Mouse (Mus musculus) stomach, postnatal 0 days (tissue): ENCODE measurements at regions not wholly inside any gene's neighbourhood (a gene's known extent, or its start where the extent isn't known, plus 50 kb on each side); places are given as distances from the start of the nearest gene placed in this dataset.

ENCODE experiments used
- ATAC-seq: fragments of 200-750 bp; cut with Nextera tagmentation; 2 replicates; pipeline ENCODE4 v1.8.0; 2017; ENCODE audit not compliant: low FRiP score, low TSS enrichment
- DNase-seq: peaks from one replicate; pipeline ENCODE4 v3.0.0-alpha.2; 2016; ENCODE audit warnings: low spot score
- H3K27ac ChIP-seq: fragments of 300-500 bp; sonication (generic); replicated peaks from 2 replicates; pipeline ENCODE4 v1.5.1; 2014; ENCODE audit warnings: mild to moderate bottlenecking, control low read depth
- H3K27me3 ChIP-seq: fragments of 300-500 bp; sonication (generic); 2 replicates; pipeline ENCODE4 v1.6.1; 2014; ENCODE audit warnings: low read length; ENCODE audit not compliant: control insufficient read depth, insufficient read depth
- H3K36me3 ChIP-seq: fragments of 300-500 bp; sonication (generic); 2 replicates; pipeline ENCODE4 v1.6.1; 2014; ENCODE audit warnings: low read length, mixed read lengths; ENCODE audit not compliant: control insufficient read depth, insufficient read depth
- H3K4me1 ChIP-seq: fragments of 300-500 bp; sonication (generic); replicated peaks from 2 replicates; pipeline ENCODE4 v1.6.1; 2014; ENCODE audit warnings: antibody characterized with exemption; ENCODE audit not compliant: control insufficient read depth, insufficient read depth
- H3K4me2 ChIP-seq: fragments of 300-500 bp; sonication (generic); replicated peaks from 2 replicates; pipeline ENCODE4 v1.6.1; 2014; ENCODE audit warnings: low read depth, mild to moderate bottlenecking, control low read depth, moderate library complexity
- H3K4me3 ChIP-seq: fragments of 300-500 bp; sonication (generic); 2 replicates; pipeline ENCODE4 v1.5.1; 2014; ENCODE audit warnings: low read depth, low read length, control low read depth
- H3K9ac ChIP-seq: fragments of 300-500 bp; sonication (generic); 2 replicates; pipeline ENCODE4 v1.6.1; 2014; ENCODE audit warnings: mild to moderate bottlenecking, low read length, control low read depth, mixed read lengths
- H3K9me3 ChIP-seq: fragments of 300-500 bp; sonication (generic); 2 replicates; pipeline ENCODE4 v1.6.1; 2016; ENCODE audit warnings: low read length; ENCODE audit not compliant: control insufficient read depth
- CTCF ChIP-seq: IDR thresholded peaks from 2 replicates; pipeline ENCODE4 v1.5.1; 2016; ENCODE audit warnings: antibody characterized with exemption, low read depth, mild to moderate bottlenecking, moderate library complexity
- EP300 ChIP-seq: optimal IDR thresholded peaks from 2 replicates; pipeline ENCODE3; 2016; ENCODE audit warnings: antibody characterized with exemption
- WGBS: fragments of 180-500 bp; shearing (Covaris S2); extraction: QIAGEN DNeasy Blood & Tissue Kit; methylation state at CpG from one replicate; pipeline ENCODE4 v1.1.7; 2014; 5-methylcytosine and 5-hydroxymethylcytosine counted together

DNA sequence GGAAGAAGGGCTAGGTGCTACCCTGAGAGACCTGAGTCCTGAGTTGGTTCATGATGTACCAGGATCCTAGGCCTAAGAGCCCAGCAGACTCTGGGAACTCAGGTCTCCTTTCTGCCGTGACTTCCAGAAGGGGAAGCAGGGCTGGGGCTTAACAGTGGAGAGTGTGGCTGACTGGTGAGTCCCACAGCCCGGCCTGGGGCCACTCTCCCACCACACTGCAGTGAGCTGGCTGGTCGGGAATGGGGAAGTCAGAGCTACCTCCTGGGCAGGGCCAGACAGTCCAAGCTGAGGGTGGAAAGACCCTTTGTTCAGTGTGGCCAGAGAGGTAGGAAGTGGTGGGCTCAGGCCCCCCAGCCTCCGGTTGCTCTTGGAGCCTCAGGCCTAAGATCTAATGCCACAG lies 61.6 kb upstream of the Runx3 start:
- WGBS, result 86% methylated on average over 4 of the region's 4 CpGs
- Histone ChIP-seq H3K9me3 (no peaks in the 10 kb centered on the region), H3K36me3 (no peaks in the 10 kb centered on the region), H3K4me1 (no peaks in the 10 kb centered on the region), H3K27me3 (no peaks in the 10 kb centered on the region), H3K9ac (no peak overlapping the region), H3K4me3 (no peak overlapping the region), H3K27ac (no peak overlapping the region), H3K4me2 (no peak overlapping the region)
- ATAC-seq, result no peak
- DNase-seq, result no peak
- no peak for TF ChIP-seq EP300
- no peak for TF ChIP-seq CTCF

DNA sequence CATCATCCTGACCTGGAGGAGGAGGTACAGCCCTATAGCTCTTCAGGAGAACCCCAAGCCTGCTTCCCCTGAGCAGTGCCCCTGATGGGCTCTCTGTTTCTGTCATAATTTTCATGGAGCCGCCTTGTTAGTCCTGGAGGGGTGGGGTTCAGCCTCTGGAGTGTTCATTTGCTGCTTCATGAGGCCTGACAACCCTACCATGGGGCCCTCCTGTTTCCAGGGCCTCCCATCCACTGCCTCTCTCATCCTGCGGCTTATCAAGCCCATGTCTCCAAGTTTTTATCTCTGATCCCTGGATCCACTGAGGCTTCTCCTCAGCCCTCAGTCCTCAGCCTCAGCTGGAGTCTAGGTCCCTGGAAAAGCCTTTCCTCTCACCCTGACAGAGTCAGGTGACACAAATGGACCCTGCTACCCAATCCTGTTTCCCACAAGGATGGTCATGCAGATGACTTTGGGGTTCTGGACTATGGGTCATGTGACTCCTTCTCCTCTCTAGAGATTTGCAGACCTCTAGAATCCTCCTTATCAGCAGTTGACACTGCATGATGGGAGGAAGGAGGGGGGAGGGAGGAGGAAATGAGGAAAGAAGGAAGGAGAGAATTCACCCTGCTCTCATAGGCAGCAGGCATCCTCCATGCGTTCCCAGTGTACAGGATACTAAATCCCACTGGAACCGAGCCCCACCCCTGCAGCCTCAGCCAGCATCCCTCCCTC lies 59.3 kb upstream of the Runx3 start:
- TF ChIP-seq EP300, result no peak
- TF ChIP-seq CTCF, result no peak
- no peaks in the 10 kb centered on the region for H3K4me1 ChIP-seq

DNA sequence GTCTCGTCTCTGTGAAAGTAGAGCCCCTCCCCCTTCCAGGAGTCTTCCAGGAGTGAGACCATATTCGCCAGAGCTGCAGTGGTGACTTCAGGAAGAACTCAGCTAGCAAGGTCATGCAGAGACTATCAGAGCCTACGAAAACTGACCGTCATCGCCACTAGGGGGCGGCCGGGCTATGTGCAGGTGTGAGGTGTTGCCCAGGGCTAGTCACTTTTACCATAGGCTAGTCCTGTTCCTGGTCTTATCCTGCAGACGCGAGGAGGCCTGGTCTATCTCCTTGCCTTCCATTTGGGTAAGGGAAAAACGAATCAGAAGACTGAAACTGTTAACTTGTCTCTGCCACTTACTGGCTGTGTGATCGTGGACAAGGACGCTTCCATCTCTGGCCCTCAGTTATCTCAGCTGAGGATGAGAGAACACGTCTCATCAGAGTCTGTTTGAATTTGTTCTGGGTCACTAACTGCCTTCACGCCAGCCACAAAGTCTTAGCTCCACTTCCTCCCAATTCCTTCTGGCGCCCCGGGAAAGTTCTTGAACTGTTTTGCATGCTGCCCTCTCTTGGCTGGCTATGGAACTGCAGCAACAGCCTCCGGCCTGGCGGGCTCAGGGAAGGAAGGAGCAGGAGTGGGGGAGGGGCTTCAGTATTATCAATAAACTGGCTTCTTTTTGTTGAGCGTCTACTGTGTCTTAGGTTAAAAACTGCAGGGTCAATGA lies 53.5 kb upstream of the Runx3 start:
- no peaks in the 10 kb centered on the region for H3K27me3 ChIP-seq
- ATAC-seq (peak; percentile 73), DNase-seq (peak; percentile 86)
- no peak overlapping the region for H3K9ac ChIP-seq
- no peaks in the 10 kb centered on the region for H3K4me1 ChIP-seq
- H3K4me2 ChIP-seq, result peak overlapping the region; percentile 36
- no peaks in the 10 kb centered on the region for H3K36me3 ChIP-seq
- H3K4me3 ChIP-seq, result no peak overlapping the region
- no peaks in the 10 kb centered on the region for H3K9me3 ChIP-seq
- TF ChIP-seq EP300, result no peak
- TF ChIP-seq CTCF, result peak; percentile 81
- 6% methylated on average over 19 of the region's 19 CpGs for WGBS
- no peak overlapping the region for H3K27ac ChIP-seq

More for the DNA sequence above, 59.3 kb upstream of the Runx3 start:
- no peaks in the 10 kb centered on the region for H3K9me3 ChIP-seq
- no peak for ATAC-seq
- DNase-seq, result no peak
- no peak overlapping the region for H3K9ac ChIP-seq
- H3K27ac ChIP-seq, result no peak overlapping the region
- no peaks in the 10 kb centered on the region for H3K36me3 ChIP-seq
- H3K27me3 ChIP-seq, result no peaks in the 10 kb centered on the region
- 49% methylated on average over 4 of the region's 4 CpGs for WGBS
- no peak overlapping the region for H3K4me3 ChIP-seq
- no peak overlapping the region for H3K4me2 ChIP-seq

DNA sequence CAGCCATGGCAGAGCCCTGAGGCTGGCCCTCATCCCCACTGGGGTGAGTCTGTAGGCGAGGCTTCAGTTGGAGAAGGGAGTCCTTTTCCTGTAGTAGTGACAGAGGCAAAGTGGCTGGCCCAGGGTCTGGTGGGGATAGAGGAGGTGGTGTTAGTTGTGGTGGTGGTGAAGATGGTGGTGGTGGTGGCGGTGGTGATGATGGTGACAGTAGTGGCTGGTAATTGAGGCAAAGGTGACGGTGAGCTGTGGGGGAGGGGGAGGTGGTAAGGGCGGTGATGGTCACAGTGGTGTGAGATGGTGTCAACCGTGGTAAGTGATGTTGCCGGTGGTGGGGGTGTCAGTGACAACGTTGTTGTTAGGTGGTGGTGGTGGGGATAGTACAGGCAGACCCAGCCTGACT lies 52.6 kb upstream of the Runx3 start:
- Histone ChIP-seq H3K27ac (no peak overlapping the region), H3K4me1 (no peaks in the 10 kb centered on the region), H3K27me3 (no peaks in the 10 kb centered on the region), H3K9me3 (no peaks in the 10 kb centered on the region), H3K4me3 (no peak overlapping the region), H3K36me3 (no peaks in the 10 kb centered on the region), H3K9ac (no peak overlapping the region), H3K4me2 (no peak overlapping the region)
- 75% methylated on average over 7 of the region's 7 CpGs for WGBS
- DNase-seq, result no peak
- no peak for ATAC-seq
- TF ChIP-seq CTCF (no peak), EP300 (no peak)

DNA sequence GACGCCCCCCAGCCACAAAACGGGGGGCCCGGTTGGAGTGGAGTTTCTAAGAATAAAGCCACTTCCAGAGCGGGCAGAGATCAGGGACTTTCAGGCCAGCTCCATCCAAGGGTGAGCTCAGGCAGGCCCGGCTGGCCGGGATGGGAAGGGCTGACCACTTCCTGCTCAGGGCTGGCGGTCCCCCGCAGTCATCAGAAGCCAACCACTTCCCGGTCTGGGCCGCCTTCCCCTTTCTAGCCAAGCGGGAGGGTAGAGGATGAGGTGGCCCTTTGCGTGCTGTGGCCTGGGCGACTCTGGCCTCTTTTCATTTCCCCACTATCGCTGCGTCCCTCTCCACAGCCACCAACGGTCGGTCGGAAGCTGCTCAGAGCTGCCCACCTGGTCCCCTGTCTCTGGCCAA lies 50.6 kb upstream of the Runx3 start:
- no peak for TF ChIP-seq CTCF
- TF ChIP-seq EP300, result no peak
- Histone ChIP-seq H3K4me2 (no peak overlapping the region), H3K27me3 (no peaks in the 10 kb centered on the region), H3K9ac (no peak overlapping the region), H3K27ac (no peak overlapping the region), H3K36me3 (no peaks in the 10 kb centered on the region), H3K4me3 (no peak overlapping the region), H3K9me3 (no peaks in the 10 kb centered on the region), H3K4me1 (no peaks in the 10 kb centered on the region)
- ATAC-seq (0 out of 2 replicates have a peak, but pooled peaks have one; percentile 27), DNase-seq (no peak)
- WGBS, result 69% methylated on average over 18 of the region's 18 CpGs
